Mouse (Mus musculus) lung, postnatal 0 days (tissue): ENCODE measurements at regions not wholly inside any gene's neighbourhood (a gene's known extent, or its start where the extent isn't known, plus 50 kb on each side); places are given as distances from the start of the nearest gene placed in this dataset.

ENCODE experiments used
- CTCF ChIP-seq: IDR thresholded peaks from 2 replicates; pipeline ENCODE4 v1.5.1; 2016; ENCODE audit warnings: antibody characterized with exemption, mild to moderate bottlenecking
- EP300 ChIP-seq: IDR thresholded peaks from 2 replicates; pipeline ENCODE4 v1.6.1; 2016; ENCODE audit warnings: antibody characterized with exemption, mild to moderate bottlenecking, control low read depth

DNA sequence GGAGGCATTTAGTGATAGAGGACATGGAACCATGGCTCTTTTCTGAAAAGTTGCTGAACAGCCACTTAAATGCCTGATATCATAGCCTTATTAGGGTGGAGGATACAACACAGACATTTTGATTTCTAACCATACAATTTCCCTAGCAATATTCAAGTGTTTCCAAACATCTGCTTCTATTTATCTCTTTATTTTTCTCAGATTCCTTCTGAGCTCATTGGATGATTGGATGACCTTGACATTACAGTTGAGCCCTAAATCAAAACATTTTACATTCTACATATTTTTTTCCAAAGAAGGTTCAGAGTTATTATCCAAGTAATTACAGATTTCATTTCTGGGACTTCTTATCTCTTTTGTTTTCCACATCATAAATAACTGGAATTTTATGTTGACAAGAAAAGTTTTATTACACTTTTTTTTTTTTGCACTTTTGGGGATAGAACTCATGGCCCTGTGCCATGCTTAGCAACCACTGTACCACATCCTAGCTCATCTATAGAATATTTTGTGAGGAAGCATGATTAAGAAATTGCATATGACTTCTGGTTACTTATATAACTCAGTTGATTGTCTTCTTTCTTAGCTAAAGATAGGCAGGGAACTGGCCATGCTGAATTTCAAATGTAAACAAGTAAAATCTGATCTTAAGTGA is 309.6 kb upstream of the Thbs1 start:
- TF ChIP-seq EP300 (no peak), CTCF (no peak)
